Mouse (Mus musculus) erythroblast, adult 5-6 weeks (primary cell): ENCODE measurements around the gene Prlh. TPM values are rescaled to one million over a fixed set of nuclear protein-coding genes. Genes with fewer than 3 reads are reported as not detected.

ENCODE experiments used
- ATAC-seq: replicated peaks from 2 replicates; pipeline ENCODE4 v1.8.0; 2016; ENCODE audit warnings: moderate number of reproducible peaks, mild to moderate bottlenecking, moderate TSS enrichment, inconsistent platforms; ENCODE audit not compliant: poor library complexity, low FRiP score, severe bottlenecking
- total RNA-seq, 2 experiments: library from RNA; stranded (forward) in 1 of 2; stranded (reverse) in 1 of 2; fragments of 150-400 nt in 1 of 2; fragments of 200-764, 138-1000 nt in 1 of 2; gene quantifications; 2 replicates each; pipeline versions ENCODE4 v1.2.3 to v1.2.4; 2015 to 2017; ENCODE audit warnings: low replicate concordance in 2 of 2

Prlh gene
- total RNA-seq, 2 experiments from 2014 or later: not detected

DNA sequence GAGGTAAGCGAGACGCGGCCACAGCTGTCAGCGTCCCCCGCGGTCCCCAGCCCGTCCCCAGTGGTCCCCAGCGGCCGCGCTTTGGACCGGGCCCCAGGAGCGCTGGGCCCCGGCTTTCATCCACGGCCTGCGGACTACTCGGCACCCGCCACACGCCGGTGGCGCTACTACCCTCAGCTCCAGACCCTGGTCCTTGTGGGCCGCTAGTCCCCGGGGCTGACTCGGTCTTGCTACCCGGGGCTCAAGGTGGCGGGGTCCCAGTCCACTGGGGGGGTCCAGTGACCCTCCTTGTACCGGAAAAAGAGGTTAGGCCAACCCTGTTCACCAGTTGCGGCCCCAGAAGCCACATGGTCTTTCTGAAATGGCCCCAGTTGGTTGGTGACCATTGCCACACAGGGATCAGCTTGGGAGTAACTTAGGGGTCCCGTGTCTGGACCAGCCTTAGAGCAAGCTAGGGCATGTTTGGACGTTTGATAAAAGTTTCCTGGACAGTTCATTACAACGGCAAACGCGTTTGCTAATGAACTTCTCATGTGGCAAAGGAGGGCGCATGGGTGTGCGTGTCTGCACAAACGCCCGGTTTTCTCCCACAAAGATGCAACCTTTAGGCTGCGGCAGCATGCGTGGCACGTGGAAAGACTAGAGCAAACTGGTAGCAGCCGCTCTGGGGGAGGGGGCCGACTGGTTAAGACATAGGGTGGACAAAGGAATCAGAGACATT is 46.1 kb downstream of the Prlh start:
- no peak for ATAC-seq

DNA sequence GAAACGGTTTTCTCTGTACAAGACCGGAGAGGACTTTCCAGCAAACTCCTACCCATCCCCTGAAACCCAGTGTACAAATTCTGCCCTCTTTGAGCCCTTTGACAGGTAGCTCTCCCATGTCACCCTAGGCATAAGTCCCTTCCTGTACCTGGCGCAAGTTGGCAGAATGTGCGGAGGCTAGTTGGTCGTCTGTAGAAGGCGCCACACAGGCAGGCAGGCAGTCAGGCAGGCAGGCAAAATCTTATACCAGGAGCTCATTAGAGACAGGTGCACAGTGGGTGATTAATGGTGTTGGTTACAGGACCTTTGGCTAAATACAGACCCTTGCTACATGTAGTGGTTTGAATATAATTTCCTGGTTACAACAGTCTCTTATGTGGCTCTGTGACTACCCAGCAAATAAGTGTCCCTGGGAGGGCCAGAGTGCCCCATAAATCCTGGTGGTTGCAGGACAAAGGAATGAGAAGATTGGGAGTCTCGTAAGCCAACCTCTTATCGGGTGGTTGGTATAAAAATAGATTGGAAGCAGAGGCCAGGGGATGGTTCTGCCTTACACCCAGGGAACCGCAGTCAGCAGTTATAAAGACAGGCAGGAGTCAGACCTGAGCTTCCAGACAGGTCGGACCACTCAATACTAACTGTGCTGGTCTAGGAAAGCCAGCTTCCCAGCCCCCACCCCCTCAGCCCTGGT is 47.1 kb downstream of the Prlh start:
- ATAC-seq: no peak

DNA sequence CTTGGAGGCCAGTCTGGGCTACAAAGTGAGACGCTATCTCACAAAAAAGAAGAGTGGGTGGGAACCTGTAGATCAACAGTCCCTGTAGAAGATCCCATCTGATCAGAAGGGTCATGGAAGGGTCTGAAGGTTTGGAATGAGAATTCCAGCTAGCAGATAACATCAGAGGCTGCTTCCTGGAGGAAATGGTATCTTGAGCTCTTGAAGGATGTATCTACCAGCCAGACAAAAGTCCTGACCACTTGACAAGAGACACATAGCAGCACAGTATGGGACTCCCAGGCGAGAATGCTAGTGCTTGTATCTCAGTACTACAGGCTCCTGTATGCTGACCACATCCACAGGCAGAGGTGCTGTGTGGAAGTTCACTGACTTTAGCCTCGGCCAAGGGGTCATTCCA is 48.2 kb downstream of the Prlh start:
- ATAC-seq: no peak

DNA sequence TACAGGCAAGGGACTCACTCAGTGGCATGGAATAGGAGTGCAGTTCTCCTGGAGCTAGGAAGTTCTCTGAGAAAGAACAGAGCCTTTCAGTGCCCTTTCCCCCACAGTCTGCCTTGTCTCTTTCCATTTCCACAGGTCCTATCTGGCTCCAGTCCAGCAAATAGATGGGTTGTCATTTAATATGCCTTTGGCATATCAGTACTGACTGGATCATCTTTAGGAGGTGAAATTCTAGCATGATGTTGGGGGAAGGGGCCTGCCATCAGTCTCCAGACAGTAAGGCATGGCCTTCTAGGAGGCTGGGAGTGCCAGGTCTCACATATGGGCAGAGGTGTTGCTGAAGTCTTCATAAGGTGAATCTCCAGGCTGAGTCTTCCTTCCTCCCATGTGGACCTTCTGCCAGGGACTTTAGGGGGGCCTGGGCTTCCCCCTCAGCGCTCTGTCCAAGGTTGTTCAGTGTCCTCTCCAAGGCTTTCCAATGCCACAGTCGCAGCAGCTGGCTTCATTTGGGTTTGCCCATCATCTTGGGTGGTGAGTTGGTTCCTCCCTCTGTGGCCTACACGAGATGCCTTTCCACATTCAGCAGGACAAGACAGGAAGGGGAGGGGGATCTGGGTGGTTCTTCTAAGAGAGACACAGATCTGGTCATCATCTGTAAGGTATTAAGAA is 49.1 kb downstream of the Prlh start:
- ATAC-seq: no peak

DNA sequence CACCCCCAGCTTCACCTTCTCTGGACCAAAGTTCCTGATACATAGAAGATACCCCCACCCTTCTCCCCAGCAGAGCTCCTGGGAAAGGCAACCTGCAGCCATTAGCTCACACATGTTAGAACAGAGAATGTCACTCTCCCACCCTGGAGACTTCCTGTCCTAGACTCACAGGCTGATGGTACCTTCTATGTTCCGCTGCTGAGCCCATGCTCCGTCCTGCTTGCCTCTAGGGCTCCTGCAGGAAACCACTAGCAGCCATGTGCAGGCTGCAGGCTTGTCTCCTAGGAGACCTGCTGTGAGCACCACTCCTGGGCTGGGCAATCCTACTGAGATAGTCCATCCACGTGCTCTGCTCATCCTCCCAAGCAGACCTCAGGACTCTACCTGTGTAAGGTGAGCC is 49.7 kb downstream of the Prlh start:
- no peak for ATAC-seq

Other genes with a start within 250 kb of the Prlh start
- 0.21 TPM in 1 of 2 replicates, not detected in the other for gene Col6a3, start 109.1 kb upstream of the Prlh start, total RNA-seq (2015; ENCODE audit: low replicate concordance)
- 0.14 TPM in 1 of 2 replicates, not detected in the other for gene Col6a3, start 109.1 kb upstream of the Prlh start, total RNA-seq (2017; ENCODE audit: low replicate concordance)
- 0.38 TPM in 1 of 2 replicates, not detected in the other for gene Mlph, start 38.0 kb upstream of the Prlh start, total RNA-seq (2015; ENCODE audit: low replicate concordance)
- not detected in 2 replicates for gene Mlph, start 38.0 kb upstream of the Prlh start, total RNA-seq (2017; ENCODE audit: low replicate concordance)
- gene Rab17, start 16.6 kb downstream of the Prlh start, total RNA-seq (2015; ENCODE audit: low replicate concordance): not detected in 2 replicates
- gene Rab17, start 16.6 kb downstream of the Prlh start, total RNA-seq (2017; ENCODE audit: low replicate concordance): not detected in 2 replicates
- 16.9 and 26.1 TPM in 2 replicates for gene Lrrfip1, start 45.6 kb downstream of the Prlh start, total RNA-seq (2015; ENCODE audit: low replicate concordance)
- 28.5 and 33.3 TPM in 2 replicates for gene Lrrfip1, start 45.6 kb downstream of the Prlh start, total RNA-seq (2017; ENCODE audit: low replicate concordance)
- gene Rbm44, start 192.0 kb downstream of the Prlh start, total RNA-seq (2015; ENCODE audit: low replicate concordance): 0.58 and 8.4 TPM in 2 replicates
- 0.70 and 4.1 TPM in 2 replicates for gene Rbm44, start 192.0 kb downstream of the Prlh start, total RNA-seq (2017; ENCODE audit: low replicate concordance)
- gene Ramp1, start 226.7 kb downstream of the Prlh start, total RNA-seq (2015; ENCODE audit: low replicate concordance): 25.9 and 28.2 TPM in 2 replicates
- gene Ramp1, start 226.7 kb downstream of the Prlh start, total RNA-seq (2017; ENCODE audit: low replicate concordance): 15.9 and 17.1 TPM in 2 replicates